8 mouse cellular contexts compared by ENCODE assay signal in genomic region chr4:62262276-62262675, GRCm38 (mm10). TPM values are rescaled to one million over a fixed set of nuclear protein-coding genes. Genes with fewer than 3 reads are reported as not detected.
DNase-seq lines count a peak whose midpoint lies in the region; ATAC-seq and TF ChIP-seq lines count a peak whose summit lies in the region.

TSS of gene Slc31a2 (plus strand) at chr4:62262562.

- H3K9me3 ChIP-seq in limb, embryonic 10.5 days (replicated peaks), result no peaks in the 10 kb centered on the region

- in situ Hi-C loops in Patski (cut with MboI; ENCODE audit: low pct_unique_long_range_greater_than_20kb), result loop anchor here (25.0 kb wide), 1 partner anchor 200 kb away; the partner anchor contains the start of gene Mup20

- no peak within 1 kb of the TSS for H3K4me3 ChIP-seq in heart, adult 2 months
- H3K4me3 ChIP-seq in limb, embryonic 10.5 days, result no peak within 1 kb of the TSS
- no peak within 1 kb of the TSS for H3K4me3 ChIP-seq in gastrocnemius, adult 2 months

- CTCF ChIA-PET in Patski (lab: Charles Lee), result interaction anchor here (1.1 kb wide), 1 partner anchor 39 kb away, joined by 3 read pairs; no protein-coding TSS in a partner anchor

- intact Hi-C loops in heart, adult 2 months (cut with DNase I), result no loop called here
- intact Hi-C loops in gastrocnemius, adult 2 months (cut with DNase I), result no loop called here

- 55% methylated on average over 2 of the region's 2 CpGs for WGBS in heart, adult 2 months
- WGBS in limb, embryonic 10.5 days, result 64% methylated on average over 2 of the region's 2 CpGs

- H3K79me2 ChIP-seq in heart, adult 2 months (replicated peaks; ENCODE audit: control insufficient read depth, insufficient read depth, low read length), result no peaks in the 10 kb centered on the region

- DNase-seq in heart, adult 18-20 months, result no peak
- no peak for DNase-seq in heart, postnatal 4 days
- DNase-seq in Patski (ENCODE audit: low read depth, low spot score), result no peak
- no peak for DNase-seq in heart, adult 2 months
- no peak for DNase-seq in limb, embryonic 10.5 days (ENCODE audit: low spot score)
- DNase-seq in right cerebral cortex, adult 18-20 months, result no peak
- DNase-seq in gastrocnemius, adult 2 months, result no peak
- no peak for DNase-seq in kidney, postnatal 10 days

- H3K27ac ChIP-seq in heart, adult 2 months, result no peak within 1 kb of the TSS
- no peak within 1 kb of the TSS for H3K27ac ChIP-seq in limb, embryonic 10.5 days
- no peak within 1 kb of the TSS; the same call in 1 of the 2 replicates for H3K27ac ChIP-seq in gastrocnemius, adult 2 months

- no peak for TF ChIP-seq CTCF in Patski (IDR thresholded peaks at IDR 0.05)
- TF ChIP-seq CTCF in heart, adult 2 months (IDR thresholded peaks at IDR 0.05), result no peak
- TF ChIP-seq CTCF in gastrocnemius, adult 2 months (IDR thresholded peaks at IDR 0.05), result no peak

- POLR2A ChIA-PET in Patski (lab: Charles Lee), result no interaction called here

- no peak for TF ChIP-seq POLR2A in heart, adult 2 months (IDR thresholded peaks at IDR 0.05; ENCODE audit: insufficient read depth, low read depth, low read length)

- no peaks in the 10 kb centered on the region for H3K4me1 ChIP-seq in heart, adult 2 months (ENCODE audit: control insufficient read depth, insufficient read depth, low read length)
- no peaks in the 10 kb centered on the region for H3K4me1 ChIP-seq in limb, embryonic 10.5 days

- no peak for TF ChIP-seq EP300 in heart, adult 2 months (IDR thresholded peaks at IDR 0.05; ENCODE audit: insufficient read depth, low read depth, low read length)

- no peaks in the 10 kb centered on the region for H3K27me3 ChIP-seq in Patski
- H3K27me3 ChIP-seq in heart, adult 2 months (ENCODE audit: control insufficient read depth, insufficient read depth, low read length), result no peaks in the 10 kb centered on the region
- no peaks in the 10 kb centered on the region for H3K27me3 ChIP-seq in limb, embryonic 10.5 days (ENCODE audit: low read depth, poor library complexity, severe bottlenecking)

- ATAC-seq in Patski, result no peak

- no peaks in the 10 kb centered on the region for H3K36me3 ChIP-seq in heart, adult 2 months (ENCODE audit: control insufficient read depth, insufficient read depth, low read length)
- no peaks in the 10 kb centered on the region for H3K36me3 ChIP-seq in limb, embryonic 10.5 days

- no peak within 1 kb of the TSS for H3K9ac ChIP-seq in heart, adult 2 months (ENCODE audit: low read depth, low read length)

RNA-seq across cellular contexts. Expression of gene Slc31a2, which starts in this region (rescaled TPM):
- 10 to 100 TPM; 20.7 to 24.1 TPM for total RNA-seq in heart, adult 18-20 months (2021)
- 1 to 10 TPM; 7.9 TPM for total RNA-seq in heart, postnatal 4 days (2021)
- polyA plus RNA-seq in Patski (2021), result 18.8 TPM
- total RNA-seq in heart, adult 2 months (2021), result 10 to 100 TPM; 19.9 to 22.9 TPM
- polyA plus RNA-seq in heart, adult 2 months (2012; rRNA removed), result 19.1 and 27.8 TPM in 2 replicates
- 10.8 and 11.0 TPM in 2 replicates for polyA plus RNA-seq in limb, embryonic 10.5 days (2016; fragmentation: Nextera tagmentation; extraction: Ambion mirVana)
- 1 to 10 TPM; 5.8 to 8.9 TPM for total RNA-seq in gastrocnemius, adult 2 months (2021)
